Mouse (Mus musculus): ENCODE measurements around the gene Cyb561a3. TPM values are rescaled to one million over a fixed set of nuclear protein-coding genes. Genes with fewer than 3 reads are reported as not detected.
A peak's percentile ranks its signal among the peaks of the same experiment; 100 is the strongest.
"Not testable (repeated sequence)": the region's sequence is repeated elsewhere in the genome, so short reads cannot be mapped to it uniquely, and the experiment has no call there.

Gene Cyb561a3
- total RNA-seq (2021): 10 to 100 TPM in 1 of 2 experiments, 1 to 10 TPM in 1; 9.4 to 10.8 TPM
- long read RNA-seq, experiment 1, transcript Cyb561a3-209 (8 exons, 3,130 nt): minor isoform, 5 of 30 reads
- long read RNA-seq, experiment 1, transcript Cyb561a3-201 (7 exons, 1,474 nt): major isoform, 11 of 30 reads
- long read RNA-seq, experiment 1, partial matches to known transcripts: 1 of 30 reads
- long read RNA-seq, experiment 1, other reads (novel, unspliced or antisense): 13 of 30 reads
- long read RNA-seq, experiment 2, transcript Cyb561a3-201 (7 exons, 1,474 nt): major isoform, 7 of 19 reads
- long read RNA-seq, experiment 2, partial matches to known transcripts: 0 of 19 reads
- long read RNA-seq, experiment 2, other reads (novel, unspliced or antisense): 12 of 19 reads

DNA sequence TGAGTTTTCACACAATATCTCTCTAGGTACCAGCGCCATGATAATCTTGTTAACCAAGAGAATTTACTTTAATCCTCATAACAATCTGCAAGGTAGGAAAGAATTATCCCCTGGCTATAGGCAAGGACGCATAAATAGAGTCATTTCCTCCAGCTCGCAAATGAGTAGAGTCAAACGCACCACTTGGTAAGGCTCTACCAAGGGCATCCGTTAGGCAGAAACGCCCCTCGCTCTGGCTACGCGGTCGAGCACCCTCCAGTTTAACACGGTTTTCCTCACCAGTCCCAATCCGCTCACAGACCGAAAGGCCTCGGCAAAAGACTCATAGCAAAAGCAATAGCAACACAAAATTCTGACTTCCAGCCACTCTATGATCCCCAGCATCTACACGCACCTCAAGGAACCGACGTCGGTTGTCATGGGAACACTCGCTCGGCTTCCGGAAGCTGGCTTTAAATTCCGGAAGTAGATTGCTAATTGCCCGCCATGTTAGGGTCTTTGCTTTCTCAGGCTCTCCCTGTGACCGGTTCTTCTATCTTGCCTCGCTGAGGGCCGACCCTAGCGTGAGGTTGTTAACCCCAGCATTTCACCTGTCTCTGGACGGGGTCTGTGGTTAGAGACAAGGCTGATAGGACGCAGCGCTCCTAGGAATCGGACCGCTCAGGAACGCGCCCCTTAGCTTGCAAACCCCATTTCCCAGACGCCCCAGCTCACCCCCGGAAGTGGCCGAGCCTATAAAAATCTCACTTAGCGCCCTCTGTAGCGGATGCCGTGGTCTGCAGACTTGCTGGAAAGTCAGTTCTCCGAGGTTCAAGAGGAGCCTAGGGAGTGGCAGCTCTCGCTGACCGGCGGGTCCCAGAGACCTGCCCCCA is at the start of gene Cyb561a3, which contains the start of gene Tmem138:
TSS of gene Cyb561a3 (plus strand) at position 483 of the 872 bp plus-strand sequence.
TSS of gene Tmem138 (minus strand) at position 673 of the 872 bp plus-strand sequence.
- peak; percentile 89 to 91 for DNase-seq (ENCODE audit: low spot score in 2 of 2)

GRCm38 (mm10) chr19:10530082-10530481 is 46.9 kb upstream of the Cyb561a3 start:
- DNase-seq (ENCODE audit: low spot score in 2 of 2): no peak

DNA sequence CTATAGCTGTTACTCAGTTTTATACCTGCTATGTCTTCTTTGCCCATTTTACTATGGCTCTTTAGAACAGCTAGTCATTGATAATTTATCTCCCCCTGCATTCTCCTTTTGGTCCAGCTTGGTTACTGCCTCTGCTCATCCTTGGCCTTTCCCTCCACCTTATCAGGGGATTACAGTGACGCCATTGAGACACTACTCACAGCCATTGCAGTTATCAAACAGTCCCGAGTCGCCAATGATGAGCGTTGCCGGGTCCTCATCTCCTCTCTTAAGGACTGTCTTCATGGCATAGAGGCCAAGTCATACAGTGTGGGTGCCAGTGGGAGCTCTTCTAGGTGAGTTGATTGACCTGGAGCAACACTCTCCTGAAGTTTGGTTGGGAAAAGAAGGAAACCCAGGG is 37.5 kb upstream of the Cyb561a3 start:
- no peak for DNase-seq (ENCODE audit: low spot score in 2 of 2)

DNA sequence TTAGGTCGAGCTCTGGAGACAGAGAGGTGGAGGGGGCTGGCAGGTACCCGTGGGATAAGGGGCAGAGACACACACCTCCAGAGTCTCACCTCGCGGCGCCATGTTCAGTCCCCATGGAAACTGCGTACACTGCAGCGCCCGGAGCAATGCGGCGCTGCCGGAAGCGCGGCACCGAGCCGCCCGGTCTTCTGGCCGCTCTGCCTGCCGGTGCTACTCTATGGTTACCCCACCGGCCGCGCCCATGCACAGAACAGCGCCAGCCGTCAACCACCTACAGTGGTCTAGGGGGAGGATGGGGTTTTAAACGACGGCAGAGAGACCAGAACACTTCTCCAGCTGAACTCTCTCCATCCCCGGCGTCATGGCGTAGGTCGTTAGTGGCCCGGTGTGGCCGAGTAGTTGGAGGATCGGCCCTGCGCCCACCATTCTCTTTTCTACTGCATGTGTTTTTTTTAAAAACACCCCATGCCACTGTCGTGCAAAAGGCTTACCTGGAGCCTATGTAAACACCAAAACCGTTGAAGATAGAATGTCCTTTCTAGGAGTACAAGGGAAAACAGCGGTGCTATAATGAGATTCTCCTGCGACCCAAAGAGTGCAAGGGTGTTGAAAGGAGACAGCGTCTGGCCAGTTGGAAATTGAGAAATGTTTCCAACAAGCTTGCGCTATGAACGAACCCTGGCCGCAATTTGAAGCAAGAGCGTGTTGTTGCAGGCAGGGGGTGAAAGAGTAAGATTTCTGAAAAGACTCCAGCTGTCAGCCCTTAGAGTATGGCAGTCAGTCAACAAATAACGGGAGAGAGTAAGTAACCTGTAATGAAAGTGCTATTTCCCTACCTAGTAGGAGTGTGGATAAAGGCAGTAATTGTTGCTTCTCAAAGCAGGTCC is 21.1 kb upstream of the Cyb561a3 start, which contains the start of gene Tmem216:
TSS of gene Tmem216 (minus strand) at position 615 of the 887 bp plus-strand sequence.
- DNase-seq (ENCODE audit: low spot score in 2 of 2): peak; percentile 82 to 87

- no peak for DNase-seq (ENCODE audit: low spot score in 2 of 2)
Observed at GRCm38 (mm10) chr19:10557001-10557400, 20.0 kb upstream of the Cyb561a3 start.

- DNase-seq (ENCODE audit: low spot score in 2 of 2): no peak
Observed at GRCm38 (mm10) chr19:10557430-10557829, 19.5 kb upstream of the Cyb561a3 start.

DNA sequence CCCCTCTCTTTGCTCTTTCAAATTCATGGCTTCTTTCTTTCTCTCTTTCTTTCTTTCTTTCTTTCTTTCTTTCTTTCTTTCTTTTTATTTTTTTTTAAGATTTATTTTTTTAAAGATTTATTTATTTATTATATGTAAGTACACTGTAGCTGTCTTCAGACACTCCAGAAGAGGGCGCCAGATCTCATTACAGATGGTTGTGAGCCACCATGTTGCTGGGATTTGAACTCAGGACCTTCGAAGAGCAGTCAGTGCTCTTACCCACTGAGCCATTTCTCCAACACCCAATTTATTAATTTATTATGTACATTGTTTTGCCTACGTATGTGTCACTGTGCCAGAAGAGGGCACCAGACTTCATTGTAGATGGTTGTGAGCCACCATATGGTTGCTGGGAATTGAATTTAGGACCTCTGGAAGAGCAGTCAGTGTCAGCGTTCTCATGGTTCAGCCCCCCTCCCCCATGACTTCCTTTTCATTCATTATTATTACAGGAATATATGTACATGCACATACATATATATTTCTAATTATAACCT is 19.1 kb upstream of the Cyb561a3 start:
- DNase-seq (ENCODE audit: low spot score in 2 of 2): not testable (repeated sequence)

GRCm38 (mm10) chr19:10560108-10560507 is 16.9 kb upstream of the Cyb561a3 start:
- no peak for DNase-seq (ENCODE audit: low spot score in 2 of 2)

- DNase-seq (ENCODE audit: low spot score in 2 of 2): no peak
Observed at GRCm38 (mm10) chr19:10561558-10562314, 15.2 kb upstream of the Cyb561a3 start.

DNA sequence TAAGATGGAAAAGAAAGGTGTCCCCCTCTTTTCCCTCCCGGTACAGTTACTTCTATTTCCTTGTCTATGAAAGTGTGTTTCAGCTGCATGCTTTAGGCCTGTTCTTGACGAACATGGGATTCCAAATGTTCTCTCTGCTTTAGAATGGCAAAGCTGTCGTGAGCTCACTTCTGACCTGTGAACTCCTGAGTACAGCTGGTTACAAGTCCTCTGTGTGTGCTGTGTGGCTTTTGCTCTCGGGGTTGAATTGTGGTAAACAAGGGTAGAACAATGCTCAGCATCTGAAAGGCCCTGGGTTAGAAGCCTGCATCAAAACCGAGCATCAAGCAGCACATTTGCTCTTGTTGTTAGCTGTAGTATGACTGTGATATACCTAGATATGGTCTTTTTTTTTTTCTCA is 14.6 kb upstream of the Cyb561a3 start:
- DNase-seq (ENCODE audit: low spot score in 2 of 2): no peak

GRCm38 (mm10) chr19:10564278-10564677 is 12.7 kb upstream of the Cyb561a3 start:
- no peak for DNase-seq (ENCODE audit: low spot score in 2 of 2)

DNA sequence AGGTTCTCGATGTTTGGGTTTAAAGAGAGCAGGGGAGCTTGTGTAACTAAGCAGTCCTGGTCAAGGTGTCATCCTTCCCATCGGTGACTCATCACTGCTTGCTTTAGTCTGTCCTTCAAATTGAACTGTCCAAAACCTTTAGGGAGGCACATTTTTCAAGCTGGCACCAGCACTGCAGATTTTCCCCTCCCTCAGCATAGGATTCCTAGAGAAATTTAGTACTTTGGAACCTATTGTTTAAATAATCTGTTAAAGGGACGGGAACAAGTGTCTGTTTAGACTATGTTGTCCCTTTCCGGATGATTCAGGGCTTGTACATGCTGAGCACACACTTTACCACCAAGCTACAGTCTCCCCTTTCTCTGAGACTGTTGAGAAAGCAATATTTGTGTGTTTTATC is 11.8 kb upstream of the Cyb561a3 start:
- DNase-seq (ENCODE audit: low spot score in 2 of 2): no peak

DNA sequence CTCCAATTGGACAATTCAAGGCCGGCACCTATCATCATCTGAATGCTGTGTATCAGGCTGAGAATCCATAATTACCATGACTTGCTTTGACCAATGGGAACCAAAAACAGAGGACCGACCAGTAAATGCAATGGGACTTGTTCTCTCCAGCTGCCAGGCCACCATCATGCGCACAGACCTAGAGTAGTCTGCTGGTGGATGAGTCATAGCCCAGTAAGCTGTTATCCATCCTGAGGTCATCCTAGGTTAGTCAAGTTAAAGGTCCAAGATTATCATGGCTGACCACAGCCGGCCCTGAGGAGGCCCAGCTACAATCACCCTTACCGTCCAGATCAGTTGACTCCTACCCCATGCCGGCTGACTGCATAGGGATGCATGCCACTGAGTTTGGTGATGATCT is 7.3 kb upstream of the Cyb561a3 start:
- no peak for DNase-seq (ENCODE audit: low spot score in 2 of 2)

GRCm38 (mm10) chr19:10580102-10580501 is 3.1 kb downstream of the Cyb561a3 start:
- no peak for DNase-seq (ENCODE audit: low spot score in 2 of 2)

DNA sequence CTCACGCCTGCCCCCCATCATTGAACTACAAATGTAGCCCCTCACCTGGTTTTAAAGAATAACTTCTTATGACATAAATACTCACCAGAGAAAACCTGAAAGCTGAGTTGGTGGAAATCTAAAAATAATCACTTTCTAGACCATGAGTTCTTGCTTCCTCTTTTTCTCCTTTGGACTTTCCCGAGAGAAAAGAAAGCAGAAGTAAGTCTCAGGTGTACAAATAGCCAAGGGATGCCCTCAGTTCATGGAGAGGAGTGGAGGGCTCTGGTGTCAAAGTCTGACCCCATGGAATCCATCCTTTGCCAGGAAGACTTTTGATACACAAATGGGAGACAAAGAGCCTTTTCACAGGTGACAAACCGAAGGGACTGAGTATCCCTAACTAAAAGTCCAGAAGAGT is 3.8 kb downstream of the Cyb561a3 start:
- DNase-seq (ENCODE audit: low spot score in 2 of 2): no peak

DNA sequence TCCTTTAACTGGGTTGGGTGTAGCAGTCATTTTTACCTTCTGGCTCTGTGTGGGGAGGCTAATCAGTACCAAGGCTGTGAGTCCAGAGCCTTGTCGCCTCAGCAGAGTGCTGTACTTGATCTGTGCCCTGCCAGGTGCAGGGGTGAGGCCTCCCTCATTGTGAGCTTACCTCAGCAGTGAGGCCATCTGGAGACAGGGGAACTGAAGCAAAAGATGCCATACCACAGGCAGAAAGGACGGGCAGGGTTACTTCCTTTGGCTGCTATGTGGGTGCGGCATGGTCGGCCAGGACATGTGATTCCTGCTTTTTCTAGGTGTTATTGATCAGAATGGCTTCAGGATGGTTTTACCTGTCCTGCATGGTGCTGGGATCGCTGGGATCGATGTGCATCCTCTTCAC is 5.0 kb downstream of the Cyb561a3 start:
- no peak for DNase-seq (ENCODE audit: low spot score in 2 of 2)

DNA sequence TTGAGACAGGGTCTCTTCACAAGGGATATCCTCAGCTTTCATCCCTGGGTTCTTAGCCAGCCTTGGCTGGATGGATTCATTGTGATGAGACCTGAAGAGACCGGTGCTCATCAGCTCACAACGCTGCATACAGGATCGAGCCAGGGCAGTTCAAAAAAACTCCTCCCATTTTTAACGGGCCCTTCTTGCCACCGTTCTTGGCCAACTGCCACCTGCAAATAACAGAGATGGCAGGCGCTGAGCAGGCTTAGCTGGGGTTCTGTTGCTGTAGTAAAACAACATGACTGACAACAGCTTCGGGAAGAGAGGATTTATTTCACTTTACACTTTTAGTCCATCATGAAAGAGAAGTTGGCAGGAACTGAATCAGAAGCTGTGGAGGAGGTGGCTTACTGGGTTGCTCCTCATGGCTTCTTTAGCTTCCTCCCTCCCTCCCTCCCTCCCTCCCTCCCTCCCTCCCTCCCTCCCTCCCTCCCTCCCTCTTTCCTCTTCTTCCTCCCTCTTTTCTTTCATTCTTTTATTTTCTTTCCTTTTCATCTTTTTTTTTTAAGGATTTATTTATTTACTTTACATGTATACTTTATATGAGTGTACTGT is 6.7 kb downstream of the Cyb561a3 start:
- no peak for DNase-seq (ENCODE audit: low spot score in 2 of 2)

DNA sequence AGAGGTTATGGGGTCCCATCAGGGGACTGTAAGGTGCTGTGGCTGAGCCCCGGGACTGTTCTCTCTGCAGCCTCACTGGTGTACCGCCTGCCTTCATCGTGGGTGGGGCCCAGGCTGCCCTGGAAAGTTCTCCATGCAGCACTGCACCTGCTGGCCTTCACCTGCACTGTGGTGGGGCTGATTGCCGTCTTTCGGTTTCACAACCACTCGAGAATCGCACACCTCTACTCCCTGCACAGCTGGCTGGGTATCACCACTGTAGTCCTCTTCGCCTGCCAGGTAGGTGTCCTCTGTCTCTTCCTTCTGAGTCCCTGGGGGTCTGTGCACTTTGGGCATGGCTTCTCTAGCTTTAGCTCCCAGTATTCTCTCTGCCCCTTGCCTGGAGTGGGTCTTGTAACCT is 8.1 kb downstream of the Cyb561a3 start:
- no peak for DNase-seq (ENCODE audit: low spot score in 2 of 2)

- DNase-seq (ENCODE audit: low spot score in 2 of 2): no peak
Observed at GRCm38 (mm10) chr19:10587231-10587630, 10.3 kb downstream of the Cyb561a3 start.

Data from left cerebral cortex, adult 18-20 months (tissue).